Mouse (Mus musculus): ENCODE data around the gene Caln1. TPM values are rescaled to one million over a fixed set of nuclear protein-coding genes. Genes with fewer than 3 reads are reported as not detected.

The Caln1 gene
- total and polyA plus RNA-seq, 2 experiments = 2.4 to 2.9 TPM

DNA sequence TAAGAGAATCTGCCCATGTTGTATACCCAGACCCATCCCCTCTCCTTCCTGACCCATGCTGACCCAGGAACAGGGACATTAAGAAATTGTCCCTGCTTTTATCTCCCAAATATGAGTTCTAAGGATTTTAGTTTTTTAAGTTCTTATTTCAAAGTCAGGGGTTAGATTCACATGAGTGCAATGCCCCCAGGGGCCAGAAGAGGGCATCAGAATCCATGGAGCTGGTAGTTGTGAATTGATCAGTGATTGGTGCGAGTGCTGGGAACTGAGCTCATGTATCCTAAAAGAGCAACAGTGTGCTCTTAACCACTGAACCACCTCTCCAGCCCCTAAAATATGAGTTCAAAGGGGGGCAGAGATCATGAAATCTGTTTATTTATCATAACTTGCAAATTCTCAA is 500.6 kb downstream of the Caln1 start:
- WGBS = 76% methylated on average over 1 of the region's 1 CpGs
- Histone ChIP-seq H3K27ac (replicated peaks; ENCODE audit: insufficient read depth, low read depth, low read length) (no peak overlapping the region), H3K4me3 (ENCODE audit: insufficient read depth, low read depth, low read length) (no peak overlapping the region), H3K27me3 (ENCODE audit: control insufficient read depth, insufficient read depth, low read length) (no peaks in the 10 kb centered on the region), H3K4me1 (ENCODE audit: control insufficient read depth, insufficient read depth, low read length) (no peaks in the 10 kb centered on the region), H3K9ac (ENCODE audit: low read depth, low read length) (no peak overlapping the region), H3K36me3 (ENCODE audit: control insufficient read depth, insufficient read depth, low read length) (no peaks in the 10 kb centered on the region), H3K79me2 (ENCODE audit: control insufficient read depth, insufficient read depth, low read length) (no peaks in the 10 kb centered on the region)
- no peak for TF ChIP-seq POLR2A (IDR thresholded peaks at IDR 0.05; ENCODE audit: extremely low read depth, insufficient read depth, low read length)
- peak; percentile 48 for TF ChIP-seq CTCF (IDR thresholded peaks at IDR 0.05; ENCODE audit: low read depth, low read length)
- DNase-seq (ENCODE audit: extremely low read depth, low read depth, low spot score) = no peak

DNA sequence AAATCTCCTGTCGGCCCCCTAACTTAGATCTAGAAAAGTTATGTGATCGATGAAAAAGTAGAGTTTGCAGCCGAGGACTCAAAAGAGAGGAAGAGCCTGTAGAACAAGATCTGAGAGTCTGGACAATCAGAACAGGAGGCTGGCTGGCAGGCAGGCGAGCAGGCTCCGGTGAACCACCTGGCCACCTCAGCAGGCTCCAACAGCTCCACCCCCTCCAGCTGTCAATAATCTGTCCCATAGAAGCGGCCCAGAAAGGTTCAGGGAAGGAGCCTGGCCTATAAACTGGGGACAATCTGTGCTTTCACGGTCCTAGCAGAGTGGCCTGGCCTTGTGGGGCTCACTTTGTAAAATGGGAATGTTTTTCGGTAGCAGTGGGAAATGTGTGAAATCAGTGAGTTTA is 501.8 kb downstream of the Caln1 start:
- H3K4me1 ChIP-seq (ENCODE audit: control insufficient read depth, insufficient read depth, low read length) = no peaks in the 10 kb centered on the region
- no peak for DNase-seq (ENCODE audit: extremely low read depth, low read depth, low spot score)
- TF ChIP-seq POLR2A (IDR thresholded peaks at IDR 0.05; ENCODE audit: extremely low read depth, insufficient read depth, low read length) (no peak), CTCF (IDR thresholded peaks at IDR 0.05; ENCODE audit: low read depth, low read length) (no peak)
- no peak overlapping the region for H3K27ac ChIP-seq (replicated peaks; ENCODE audit: insufficient read depth, low read depth, low read length)
- no peaks in the 10 kb centered on the region for H3K79me2 ChIP-seq (ENCODE audit: control insufficient read depth, insufficient read depth, low read length)
- H3K4me3 ChIP-seq (ENCODE audit: insufficient read depth, low read depth, low read length) = no peak overlapping the region
- no peaks in the 10 kb centered on the region for H3K27me3 ChIP-seq (ENCODE audit: control insufficient read depth, insufficient read depth, low read length)
- WGBS = 53% methylated on average over 8 of the region's 8 CpGs
- no peaks in the 10 kb centered on the region for H3K36me3 ChIP-seq (ENCODE audit: control insufficient read depth, insufficient read depth, low read length)
- H3K9ac ChIP-seq (ENCODE audit: low read depth, low read length) = no peak overlapping the region

DNA sequence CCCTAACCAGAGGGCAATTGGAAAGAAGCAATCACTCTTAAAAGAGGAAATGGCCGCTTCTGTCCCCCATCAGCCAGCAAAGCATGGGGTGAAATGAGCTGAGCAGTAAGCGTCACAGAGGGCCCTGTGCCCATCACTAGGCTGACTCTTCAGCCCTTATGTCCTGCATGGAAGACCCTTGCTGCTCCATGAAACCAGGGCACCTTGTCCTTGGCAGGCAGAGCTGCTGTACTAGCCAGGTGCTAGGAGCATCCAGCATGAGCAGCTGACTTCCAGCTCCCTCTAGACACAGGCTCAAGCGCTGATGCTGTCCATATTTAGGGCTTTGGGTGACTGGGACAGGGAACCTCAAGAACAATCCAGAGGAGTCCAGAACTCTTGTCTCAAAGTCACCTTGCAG is 506.1 kb downstream of the Caln1 start:
- 81% methylated on average over 3 of the region's 3 CpGs for WGBS
- H3K4me3 ChIP-seq (ENCODE audit: insufficient read depth, low read depth, low read length) = no peak overlapping the region
- no peaks in the 10 kb centered on the region for H3K27me3 ChIP-seq (ENCODE audit: control insufficient read depth, insufficient read depth, low read length)
- DNase-seq (ENCODE audit: extremely low read depth, low read depth, low spot score) = no peak
- no peaks in the 10 kb centered on the region for H3K79me2 ChIP-seq (ENCODE audit: control insufficient read depth, insufficient read depth, low read length)
- no peak for TF ChIP-seq CTCF (IDR thresholded peaks at IDR 0.05; ENCODE audit: low read depth, low read length)
- no peak for TF ChIP-seq POLR2A (IDR thresholded peaks at IDR 0.05; ENCODE audit: extremely low read depth, insufficient read depth, low read length)
- no peak overlapping the region for H3K27ac ChIP-seq (replicated peaks; ENCODE audit: insufficient read depth, low read depth, low read length)
- H3K9ac ChIP-seq (ENCODE audit: low read depth, low read length) = no peak overlapping the region
- H3K36me3 ChIP-seq (ENCODE audit: control insufficient read depth, insufficient read depth, low read length) = no peaks in the 10 kb centered on the region
- H3K4me1 ChIP-seq (ENCODE audit: control insufficient read depth, insufficient read depth, low read length) = no peaks in the 10 kb centered on the region

GRCm38 (mm10) chr5:130880331-130880730 is 511.1 kb downstream of the Caln1 start:
- H3K9ac ChIP-seq (ENCODE audit: low read depth, low read length) = no peak overlapping the region
- no peaks in the 10 kb centered on the region for H3K36me3 ChIP-seq (ENCODE audit: control insufficient read depth, insufficient read depth, low read length)
- WGBS = 85% methylated on average over 5 of the region's 5 CpGs
- no peak overlapping the region for H3K27ac ChIP-seq (replicated peaks; ENCODE audit: insufficient read depth, low read depth, low read length)
- no peaks in the 10 kb centered on the region for H3K79me2 ChIP-seq (ENCODE audit: control insufficient read depth, insufficient read depth, low read length)
- DNase-seq (ENCODE audit: extremely low read depth, low read depth, low spot score) = no peak
- no peaks in the 10 kb centered on the region for H3K4me1 ChIP-seq (ENCODE audit: control insufficient read depth, insufficient read depth, low read length)
- TF ChIP-seq POLR2A (IDR thresholded peaks at IDR 0.05; ENCODE audit: extremely low read depth, insufficient read depth, low read length) (no peak), CTCF (IDR thresholded peaks at IDR 0.05; ENCODE audit: low read depth, low read length) (no peak)
- no peak overlapping the region for H3K4me3 ChIP-seq (ENCODE audit: insufficient read depth, low read depth, low read length)
- H3K27me3 ChIP-seq (ENCODE audit: control insufficient read depth, insufficient read depth, low read length) = no peaks in the 10 kb centered on the region

DNA sequence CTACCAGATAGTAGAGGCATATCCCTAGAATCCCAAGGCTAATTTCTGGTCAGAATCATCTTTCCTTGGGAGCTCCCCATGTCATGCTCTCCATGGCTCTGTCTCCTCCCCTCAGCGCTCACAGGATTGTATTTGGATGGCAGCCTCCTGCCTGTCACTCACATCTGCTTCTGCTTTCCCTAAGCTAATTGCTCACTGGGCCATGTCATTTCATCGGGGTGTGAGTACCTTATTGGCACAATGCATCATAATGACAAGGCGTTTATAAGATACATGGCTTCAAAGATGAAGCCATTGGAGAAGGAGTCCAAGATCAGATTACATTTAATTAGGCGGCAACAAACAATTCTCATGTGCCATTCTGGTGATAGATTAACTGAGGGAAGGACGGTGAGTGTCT is 522.5 kb downstream of the Caln1 start:
- no peaks in the 10 kb centered on the region for H3K36me3 ChIP-seq (ENCODE audit: control insufficient read depth, insufficient read depth, low read length)
- no peaks in the 10 kb centered on the region for H3K27me3 ChIP-seq (ENCODE audit: control insufficient read depth, insufficient read depth, low read length)
- H3K79me2 ChIP-seq (ENCODE audit: control insufficient read depth, insufficient read depth, low read length) = no peaks in the 10 kb centered on the region
- DNase-seq (ENCODE audit: extremely low read depth, low read depth, low spot score) = no peak
- no peak overlapping the region for H3K9ac ChIP-seq (ENCODE audit: low read depth, low read length)
- no peak overlapping the region for H3K27ac ChIP-seq (replicated peaks; ENCODE audit: insufficient read depth, low read depth, low read length)
- 82% methylated on average over 5 of the region's 5 CpGs for WGBS
- no peak for TF ChIP-seq CTCF (IDR thresholded peaks at IDR 0.05; ENCODE audit: low read depth, low read length)
- TF ChIP-seq POLR2A (IDR thresholded peaks at IDR 0.05; ENCODE audit: extremely low read depth, insufficient read depth, low read length) = no peak
- no peak overlapping the region for H3K4me3 ChIP-seq (ENCODE audit: insufficient read depth, low read depth, low read length)
- H3K4me1 ChIP-seq (ENCODE audit: control insufficient read depth, insufficient read depth, low read length) = no peaks in the 10 kb centered on the region

- 97% methylated on average over 3 of the region's 3 CpGs for WGBS
- no peaks in the 10 kb centered on the region for H3K27me3 ChIP-seq (ENCODE audit: control insufficient read depth, insufficient read depth, low read length)
- no peak overlapping the region for H3K27ac ChIP-seq (replicated peaks; ENCODE audit: insufficient read depth, low read depth, low read length)
- H3K4me1 ChIP-seq (ENCODE audit: control insufficient read depth, insufficient read depth, low read length) = no peaks in the 10 kb centered on the region
- no peak overlapping the region for H3K9ac ChIP-seq (ENCODE audit: low read depth, low read length)
- H3K79me2 ChIP-seq (ENCODE audit: control insufficient read depth, insufficient read depth, low read length) = no peaks in the 10 kb centered on the region
- no peaks in the 10 kb centered on the region for H3K36me3 ChIP-seq (ENCODE audit: control insufficient read depth, insufficient read depth, low read length)
- DNase-seq (ENCODE audit: extremely low read depth, low read depth, low spot score) = no peak
- H3K4me3 ChIP-seq (ENCODE audit: insufficient read depth, low read depth, low read length) = no peak overlapping the region
- TF ChIP-seq POLR2A (IDR thresholded peaks at IDR 0.05; ENCODE audit: extremely low read depth, insufficient read depth, low read length) (no peak), CTCF (IDR thresholded peaks at IDR 0.05; ENCODE audit: low read depth, low read length) (peak; percentile 42; the same call in 1 of the 2 replicates)
Measured at GRCm38 (mm10) chr5:130895991-130896390, 526.7 kb downstream of the Caln1 start.

Other genes starting within 250 kb of the Caln1 start
- 2.0 and 2.8 TPM in 2 replicates for gene Kctd7, start 224.6 kb upstream of the Caln1 start, total RNA-seq (2014; rRNA removed)
- 3.6 and 4.0 TPM in 2 replicates for gene Kctd7, start 224.6 kb upstream of the Caln1 start, polyA plus RNA-seq (2012; rRNA removed)
- 11.4 and 13.1 TPM in 2 replicates for gene Rabgef1, start 197.7 kb upstream of the Caln1 start, total RNA-seq (2014; rRNA removed)
- 8.3 and 11.8 TPM in 2 replicates for gene Rabgef1, start 197.7 kb upstream of the Caln1 start, polyA plus RNA-seq (2012; rRNA removed)
- 19.8 and 26.6 TPM in 2 replicates for gene Tmem248, start 152.4 kb upstream of the Caln1 start, total RNA-seq (2014; rRNA removed)
- gene Tmem248, start 152.4 kb upstream of the Caln1 start, polyA plus RNA-seq (2012; rRNA removed) = 28.9 and 34.3 TPM in 2 replicates
- gene Sbds, start 113.9 kb upstream of the Caln1 start, total RNA-seq (2014; rRNA removed) = 36.9 and 42.5 TPM in 2 replicates
- 25.9 and 29.4 TPM in 2 replicates for gene Sbds, start 113.9 kb upstream of the Caln1 start, polyA plus RNA-seq (2012; rRNA removed)
- gene Tyw1, start 113.8 kb upstream of the Caln1 start, total RNA-seq (2014; rRNA removed) = 12.8 and 13.3 TPM in 2 replicates
- gene Tyw1, start 113.8 kb upstream of the Caln1 start, polyA plus RNA-seq (2012; rRNA removed) = 6.8 and 8.0 TPM in 2 replicates
- not detected in 2 replicates for gene A330070K13Rik, start 15.2 kb downstream of the Caln1 start, total RNA-seq (2014; rRNA removed)
- gene A330070K13Rik, start 15.2 kb downstream of the Caln1 start, polyA plus RNA-seq (2012; rRNA removed) = not detected in 2 replicates

Data from liver, adult 2 months (tissue).